Comparison of ENCODE assay signal across 8 mouse cellular contexts in genomic region chr1:93128710-93129349, GRCm38 (mm10). TPM values are rescaled to one million over a fixed set of nuclear protein-coding genes. Genes with fewer than 3 reads are reported as not detected.
A peak's percentile ranks its signal among the peaks of the same experiment; 100 is the strongest.
DNase-seq lines count a peak whose midpoint lies in the region; ATAC-seq lines count a peak whose summit lies in the region.

No protein-coding gene starts in this region.

- H3K36me3 ChIP-seq in midbrain, embryonic 10.5 days = no peaks in the 10 kb centered on the region
- H3K36me3 ChIP-seq in midbrain, embryonic 16.5 days (ENCODE audit: control insufficient read depth, insufficient read depth, low read length) = no peaks in the 10 kb centered on the region
- no peaks in the 10 kb centered on the region for H3K36me3 ChIP-seq in forebrain, embryonic 11.5 days (ENCODE audit: control insufficient read depth, insufficient read depth, low read length)
- no peaks in the 10 kb centered on the region for H3K36me3 ChIP-seq in kidney, embryonic 16.5 days (ENCODE audit: insufficient read depth, low read length)
- H3K36me3 ChIP-seq in limb, embryonic 12.5 days = no peaks in the 10 kb centered on the region

- peaks cover 12% of the 10 kb centered on the region for H3K4me1 ChIP-seq in midbrain, embryonic 10.5 days
- H3K4me1 ChIP-seq in midbrain, embryonic 16.5 days (ENCODE audit: control insufficient read depth, insufficient read depth, low read length) = no peaks in the 10 kb centered on the region
- H3K4me1 ChIP-seq in forebrain, embryonic 11.5 days (replicated peaks; ENCODE audit: control insufficient read depth, insufficient read depth, low read length) = no peaks in the 10 kb centered on the region
- H3K4me1 ChIP-seq in kidney, embryonic 16.5 days (ENCODE audit: insufficient read depth, low read length) = no peaks in the 10 kb centered on the region
- peaks cover 7% of the 10 kb centered on the region for H3K4me1 ChIP-seq in limb, embryonic 12.5 days (replicated peaks)

- DNase-seq in midbrain, embryonic 10.5 days (ENCODE audit: low spot score) = peak; percentile 52
- DNase-seq in brain, adult 2 months (ENCODE audit: low read depth, low spot score) = peak; percentile 85
- DNase-seq in forebrain, embryonic 11.5 days (ENCODE audit: low spot score) = peak; percentile 69
- DNase-seq in retina, embryonic 14.5 days (ENCODE audit: low spot score) = peak; percentile 87
- no peak for DNase-seq in c-Kit-positive CD71-positive TER-119-positive erythroid progenitor cells, embryonic 14.5 days (ENCODE audit: low spot score)

- ATAC-seq in midbrain, embryonic 16.5 days = no peak
- no peak for ATAC-seq in forebrain, embryonic 11.5 days (replicated peaks; ENCODE audit: low FRiP score)
- peak; percentile 46; the same call in 1 of the 2 replicates for ATAC-seq in kidney, embryonic 16.5 days (ENCODE audit: low FRiP score, low TSS enrichment)
- no peak for ATAC-seq in limb, embryonic 12.5 days (ENCODE audit: insufficient number of reproducible peaks, insufficient read depth, low FRiP score, low TSS enrichment, low read depth)

- WGBS in midbrain, embryonic 10.5 days = 33% methylated on average over 6 of the region's 6 CpGs
- WGBS in midbrain, embryonic 16.5 days = 30% methylated on average over 6 of the region's 6 CpGs
- 30% methylated on average over 6 of the region's 6 CpGs for WGBS in forebrain, embryonic 11.5 days
- 31% methylated on average over 6 of the region's 6 CpGs for WGBS in kidney, embryonic 16.5 days
- 11% methylated on average over 6 of the region's 6 CpGs for WGBS in limb, embryonic 12.5 days

- no peak overlapping the region for H3K9ac ChIP-seq in midbrain, embryonic 16.5 days (ENCODE audit: low read depth, low read length)
- no peak overlapping the region for H3K9ac ChIP-seq in forebrain, embryonic 11.5 days (ENCODE audit: low read length)
- no peak overlapping the region; the same call in 1 of the 2 replicates for H3K9ac ChIP-seq in kidney, embryonic 16.5 days (replicated peaks; ENCODE audit: low read length)
- no peak overlapping the region for H3K9ac ChIP-seq in limb, embryonic 12.5 days (replicated peaks)

- H3K27ac ChIP-seq in midbrain, embryonic 10.5 days (replicated peaks) = 0 out of 2 replicates have a peak overlapping the region, but pooled peaks have one; percentile 28
- no peak overlapping the region for H3K27ac ChIP-seq in midbrain, embryonic 16.5 days (ENCODE audit: low read length)
- no peak overlapping the region for H3K27ac ChIP-seq in forebrain, embryonic 11.5 days (ENCODE audit: low read depth, low read length)
- no peak overlapping the region for H3K27ac ChIP-seq in kidney, embryonic 16.5 days (ENCODE audit: low read length)
- H3K27ac ChIP-seq in limb, embryonic 12.5 days = 0 out of 2 replicates have a peak overlapping the region, but pooled peaks have one; percentile 7

- no peaks in the 10 kb centered on the region for H3K9me3 ChIP-seq in midbrain, embryonic 10.5 days (replicated peaks)
- H3K9me3 ChIP-seq in midbrain, embryonic 16.5 days (replicated peaks; ENCODE audit: control insufficient read depth, low read length, poor library complexity, severe bottlenecking) = no peaks in the 10 kb centered on the region
- no peaks in the 10 kb centered on the region for H3K9me3 ChIP-seq in forebrain, embryonic 11.5 days (ENCODE audit: control insufficient read depth, low read length)
- H3K9me3 ChIP-seq in kidney, embryonic 16.5 days (ENCODE audit: low read length) = no peaks in the 10 kb centered on the region
- H3K9me3 ChIP-seq in limb, embryonic 12.5 days = no peaks in the 10 kb centered on the region

- H3K27me3 ChIP-seq in midbrain, embryonic 10.5 days (ENCODE audit: low read depth, poor library complexity, severe bottlenecking) = no peaks in the 10 kb centered on the region
- H3K27me3 ChIP-seq in midbrain, embryonic 16.5 days (ENCODE audit: control insufficient read depth, insufficient read depth, low read depth, low read length) = no peaks in the 10 kb centered on the region
- no peaks in the 10 kb centered on the region for H3K27me3 ChIP-seq in forebrain, embryonic 11.5 days (ENCODE audit: control insufficient read depth, insufficient read depth, low read length)
- H3K27me3 ChIP-seq in kidney, embryonic 16.5 days (ENCODE audit: insufficient read depth, low read length) = no peaks in the 10 kb centered on the region
- H3K27me3 ChIP-seq in limb, embryonic 12.5 days = no peaks in the 10 kb centered on the region

- no peak overlapping the region for H3K4me3 ChIP-seq in midbrain, embryonic 10.5 days
- no peak overlapping the region for H3K4me3 ChIP-seq in midbrain, embryonic 16.5 days (ENCODE audit: low read depth, low read length)
- H3K4me3 ChIP-seq in forebrain, embryonic 11.5 days (ENCODE audit: low read depth, low read length) = no peak overlapping the region
- H3K4me3 ChIP-seq in kidney, embryonic 16.5 days (ENCODE audit: low read length) = no peak overlapping the region
- H3K4me3 ChIP-seq in limb, embryonic 12.5 days (replicated peaks) = no peak overlapping the region

- H3K4me2 ChIP-seq in midbrain, embryonic 16.5 days (ENCODE audit: low read length) = no peak overlapping the region
- no peak overlapping the region for H3K4me2 ChIP-seq in forebrain, embryonic 11.5 days (ENCODE audit: low read depth, low read length, severe bottlenecking)
- no peak overlapping the region for H3K4me2 ChIP-seq in kidney, embryonic 16.5 days (replicated peaks; ENCODE audit: low read depth, low read length)
- no peak overlapping the region for H3K4me2 ChIP-seq in limb, embryonic 12.5 days

RNA-seq across cellular contexts. Expression of gene Agxt, which starts 6.2 kb away (rescaled TPM):
- polyA plus RNA-seq in midbrain, embryonic 10.5 days (2016; fragmentation: Nextera tagmentation; extraction: Ambion mirVana) = not detected in 2 replicates
- not detected in 2 replicates for polyA plus RNA-seq in midbrain, embryonic 16.5 days (2015; fragmentation: Nextera tagmentation; extraction: Ambion mirVana)
- not detected in 2 replicates for polyA plus RNA-seq in forebrain, embryonic 11.5 days (2014; fragmentation: Nextera tagmentation; extraction: Ambion mirVana)
- 0.32 TPM in 1 of 2 replicates, not detected in the other for polyA plus RNA-seq in kidney, embryonic 16.5 days (2015; fragmentation: Nextera tagmentation; extraction: Ambion mirVana)
- not detected in 2 replicates for polyA plus RNA-seq in limb, embryonic 12.5 days (2016; fragmentation: Nextera tagmentation; extraction: Ambion mirVana)

RNA-seq across cellular contexts. Expression of gene Kif1a, which starts 27.1 kb away (rescaled TPM):
- polyA plus RNA-seq in midbrain, embryonic 10.5 days (2016; fragmentation: Nextera tagmentation; extraction: Ambion mirVana) = 39.3 and 63.0 TPM in 2 replicates
- polyA plus RNA-seq in midbrain, embryonic 16.5 days (2015; fragmentation: Nextera tagmentation; extraction: Ambion mirVana) = 514 and 519 TPM in 2 replicates
- polyA plus RNA-seq in forebrain, embryonic 11.5 days (2014; fragmentation: Nextera tagmentation; extraction: Ambion mirVana) = 79.7 and 86.0 TPM in 2 replicates
- 7.4 and 11.6 TPM in 2 replicates for polyA plus RNA-seq in kidney, embryonic 16.5 days (2015; fragmentation: Nextera tagmentation; extraction: Ambion mirVana)
- polyA plus RNA-seq in limb, embryonic 12.5 days (2016; fragmentation: Nextera tagmentation; extraction: Ambion mirVana) = 10.3 and 12.4 TPM in 2 replicates

RNA-seq across cellular contexts. Expression of gene 2310007B03Rik, which starts 31.9 kb away (rescaled TPM):
- 0.47 and 0.62 TPM in 2 replicates for polyA plus RNA-seq in midbrain, embryonic 10.5 days (2016; fragmentation: Nextera tagmentation; extraction: Ambion mirVana)
- 0.11 TPM in 1 of 2 replicates, not detected in the other for polyA plus RNA-seq in midbrain, embryonic 16.5 days (2015; fragmentation: Nextera tagmentation; extraction: Ambion mirVana)
- polyA plus RNA-seq in forebrain, embryonic 11.5 days (2014; fragmentation: Nextera tagmentation; extraction: Ambion mirVana) = 0.29 and 0.64 TPM in 2 replicates
- polyA plus RNA-seq in kidney, embryonic 16.5 days (2015; fragmentation: Nextera tagmentation; extraction: Ambion mirVana) = 2.2 and 2.3 TPM in 2 replicates
- 0.10 and 0.18 TPM in 2 replicates for polyA plus RNA-seq in limb, embryonic 12.5 days (2016; fragmentation: Nextera tagmentation; extraction: Ambion mirVana)

RNA-seq across cellular contexts. Expression of gene Crocc2, which starts 39.7 kb away (rescaled TPM):
- 0.02 and 0.07 TPM in 2 replicates for polyA plus RNA-seq in midbrain, embryonic 10.5 days (2016; fragmentation: Nextera tagmentation; extraction: Ambion mirVana)
- polyA plus RNA-seq in midbrain, embryonic 16.5 days (2015; fragmentation: Nextera tagmentation; extraction: Ambion mirVana) = 0.51 and 0.74 TPM in 2 replicates
- polyA plus RNA-seq in forebrain, embryonic 11.5 days (2014; fragmentation: Nextera tagmentation; extraction: Ambion mirVana) = 0.04 and 0.07 TPM in 2 replicates
- 0.22 and 0.34 TPM in 2 replicates for polyA plus RNA-seq in kidney, embryonic 16.5 days (2015; fragmentation: Nextera tagmentation; extraction: Ambion mirVana)
- polyA plus RNA-seq in limb, embryonic 12.5 days (2016; fragmentation: Nextera tagmentation; extraction: Ambion mirVana) = 0.27 and 0.33 TPM in 2 replicates

Comparison
In these comparisons a context has a peak if more than half of its experiments do, and no peak if none do; other contexts are left out.
1. H3K27ac ChIP-seq: peak in midbrain, embryonic 10.5 days (single experiment) and limb, embryonic 12.5 days (single experiment); none in midbrain, embryonic 16.5 days (single experiment), forebrain, embryonic 11.5 days (single experiment) and kidney, embryonic 16.5 days (single experiment).